Mouse (Mus musculus) limb, embryonic 13.5 days (tissue): ENCODE measurements around the gene Nbea. TPM values are rescaled to one million over a fixed set of nuclear protein-coding genes. Genes with fewer than 3 reads are reported as not detected.

ENCODE experiments used
- ATAC-seq: fragments of 200-750 bp; cut with Nextera tagmentation; 2 replicates; pipeline ENCODE4 v1.8.0; 2017; ENCODE audit warnings: low read depth, moderate number of reproducible peaks, moderate TSS enrichment; ENCODE audit not compliant: low FRiP score
- H3K27ac ChIP-seq: fragments of 300-500 bp; sonication (generic); 2 replicates; pipeline ENCODE4 v1.5.1; 2015; ENCODE audit warnings: inconsistent platforms, mild to moderate bottlenecking, moderate library complexity
- H3K27me3 ChIP-seq: fragments of 300-500 bp; sonication (generic); 2 replicates; pipeline ENCODE4 v1.6.1; 2015; ENCODE audit warnings: mild to moderate bottlenecking, inconsistent platforms
- H3K36me3 ChIP-seq: fragments of 300-500 bp; sonication (generic); 2 replicates; pipeline ENCODE4 v1.6.1; 2015; ENCODE audit warnings: inconsistent platforms, mild to moderate bottlenecking, moderate library complexity
- H3K4me1 ChIP-seq: fragments of 300-500 bp; sonication (generic); 2 replicates; pipeline ENCODE4 v1.6.1; 2015; ENCODE audit warnings: inconsistent platforms
- H3K4me2 ChIP-seq: fragments of 300-500 bp; sonication (generic); replicated peaks from 2 replicates; pipeline ENCODE4 v1.6.1; 2015; ENCODE audit warnings: inconsistent platforms, mild to moderate bottlenecking, moderate library complexity
- H3K4me3 ChIP-seq: fragments of 300-500 bp; sonication (generic); 2 replicates; pipeline ENCODE4 v1.5.1; 2015; ENCODE audit warnings: moderate library complexity, mild to moderate bottlenecking, inconsistent platforms
- H3K9ac ChIP-seq: fragments of 300-500 bp; sonication (generic); 2 replicates; pipeline ENCODE4 v1.6.1; 2015; ENCODE audit warnings: mild to moderate bottlenecking, inconsistent platforms
- H3K9me3 ChIP-seq: fragments of 300-500 bp; sonication (generic); 2 replicates; pipeline ENCODE4 v1.6.1; 2016; ENCODE audit warnings: inconsistent platforms
- WGBS: fragments of 180-500 bp; shearing (Covaris S2); methylation state at CpG from one replicate; pipeline ENCODE4 v1.1.7; 2015; 5-methylcytosine and 5-hydroxymethylcytosine counted together
- polyA plus RNA-seq: library from polyadenylated mRNA; unstranded; fragments of >200 nt; fragmentation: Nextera tagmentation; extraction: Ambion mirVana; gene quantifications from 2 replicates; pipeline ENCODE4 v1.2.1, GENCODE M21; 2015

Nbea gene
- polyA plus RNA-seq, 1 experiment from 2014 or later = 19.4 TPM

DNA sequence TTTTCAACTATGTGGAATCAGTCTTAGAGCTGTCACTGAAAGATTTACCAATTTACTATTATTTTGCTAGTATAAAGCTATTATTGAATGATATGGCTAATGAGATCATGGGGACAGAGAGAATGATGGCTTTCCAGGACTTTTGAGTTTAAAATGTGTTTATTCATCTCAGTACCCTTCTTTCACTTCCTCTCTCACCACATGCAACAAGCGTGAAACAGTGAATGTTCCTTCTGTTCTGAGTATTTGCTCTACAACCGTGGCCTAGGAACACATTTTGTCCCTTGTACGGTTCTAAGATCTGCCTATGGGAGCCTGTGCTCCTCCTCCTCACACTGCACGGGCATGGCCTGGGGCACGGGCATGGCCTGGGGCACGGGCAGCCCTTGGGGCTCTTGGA is 516.5 kb downstream of the Nbea start:
- H3K9me3 ChIP-seq = no peaks in the 10 kb centered on the region
- H3K4me3 ChIP-seq = no peak overlapping the region
- 0 out of 2 replicates have a peak, but pooled peaks cover 19% of the 10 kb centered on the region for H3K4me1 ChIP-seq
- H3K9ac ChIP-seq = no peak overlapping the region
- no peak for ATAC-seq
- H3K4me2 ChIP-seq = no peak overlapping the region
- no peaks in the 10 kb centered on the region for H3K27me3 ChIP-seq
- H3K36me3 ChIP-seq = peaks cover 6% of the 10 kb centered on the region; the same call in 1 of the 2 replicates
- peak overlapping the region; percentile 28; the same call in 1 of the 2 replicates for H3K27ac ChIP-seq
- 75% methylated on average over 6 of the region's 6 CpGs for WGBS

DNA sequence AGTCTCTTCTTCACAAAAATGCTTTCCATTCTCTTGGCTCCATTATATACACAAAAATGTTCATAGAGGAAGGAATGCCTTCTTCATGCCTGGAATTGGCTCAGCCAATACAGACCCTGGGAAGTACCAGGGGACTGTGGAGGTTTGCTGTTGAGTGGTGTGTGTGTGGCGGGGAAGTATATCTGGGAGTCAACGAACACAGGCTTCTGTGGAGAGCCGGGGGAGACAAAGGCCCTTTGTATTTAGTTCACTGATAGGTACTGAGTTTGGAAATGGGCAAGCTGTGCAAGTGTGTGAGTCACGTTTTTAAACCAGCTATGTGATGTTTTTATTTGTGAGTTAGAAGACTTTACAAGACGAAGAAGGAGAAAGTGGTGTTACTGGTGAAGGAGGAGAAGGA is 517.6 kb downstream of the Nbea start:
- 58% methylated on average over 5 of the region's 5 CpGs for WGBS

DNA sequence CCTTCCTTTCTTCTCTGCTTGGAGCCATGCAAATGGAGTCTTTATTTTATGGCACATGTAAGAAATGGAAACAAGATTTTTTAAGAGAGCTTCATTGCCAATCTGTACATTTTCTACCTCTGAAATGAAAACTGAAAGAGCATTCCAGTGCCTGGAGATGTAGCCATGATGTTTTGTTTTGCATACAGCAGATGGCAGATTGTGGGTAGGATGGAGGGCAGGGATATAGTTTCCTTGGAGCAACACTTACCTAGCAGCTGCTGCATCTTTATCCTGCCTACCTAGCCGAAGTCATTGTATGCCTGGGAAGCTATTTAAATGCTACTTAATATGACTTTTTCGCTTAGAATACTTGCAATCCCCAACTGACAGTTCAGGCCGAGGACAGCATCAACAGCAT is 518.8 kb downstream of the Nbea start:
- 83% methylated on average over 3 of the region's 3 CpGs for WGBS

More for the DNA sequence above, 517.6 kb downstream of the Nbea start:
- 0 out of 2 replicates have a peak, but pooled peaks cover 16% of the 10 kb centered on the region for H3K4me1 ChIP-seq
- H3K9me3 ChIP-seq = no peaks in the 10 kb centered on the region
- peaks cover 6% of the 10 kb centered on the region; the same call in 1 of the 2 replicates for H3K36me3 ChIP-seq
- no peak overlapping the region for H3K27ac ChIP-seq
- H3K4me3 ChIP-seq = no peak overlapping the region
- no peak overlapping the region for H3K4me2 ChIP-seq
- ATAC-seq = no peak
- H3K9ac ChIP-seq = no peak overlapping the region
- H3K27me3 ChIP-seq = no peaks in the 10 kb centered on the region

DNA sequence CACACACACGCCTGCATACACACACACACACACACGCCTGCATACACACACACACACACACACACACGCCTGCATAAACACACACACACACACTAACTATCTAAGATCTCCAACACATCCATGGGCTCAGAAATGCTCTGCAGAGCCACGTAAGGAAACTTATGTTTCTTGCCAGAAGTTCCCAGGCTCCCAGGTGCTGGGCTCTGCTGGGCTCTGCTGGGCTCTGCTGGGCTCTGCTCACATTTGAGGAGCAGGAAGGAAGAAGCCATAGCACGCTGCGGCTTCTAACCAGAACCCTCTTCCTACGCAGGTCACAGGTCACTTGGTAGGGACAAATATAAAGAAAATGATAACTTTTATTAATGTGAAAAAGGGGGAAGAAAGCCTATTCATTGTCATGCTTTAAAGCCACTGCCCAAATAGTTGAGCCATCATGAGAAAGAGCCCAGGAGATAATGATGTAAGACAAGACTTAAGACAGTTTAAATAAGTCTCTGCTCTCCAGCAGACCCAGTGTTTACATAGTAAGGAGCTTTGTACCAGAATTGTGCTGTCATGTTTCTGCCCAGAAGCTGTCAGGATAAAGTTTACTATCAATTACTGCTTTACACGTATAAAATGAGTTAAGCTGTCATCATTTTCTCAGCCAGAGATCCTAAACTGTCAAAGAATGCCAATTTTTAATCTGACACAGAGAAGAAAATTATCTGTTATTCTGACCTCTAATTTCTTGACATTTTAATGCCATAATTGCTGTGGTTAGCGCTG is 521.6 kb downstream of the Nbea start:
- no peak overlapping the region for H3K9ac ChIP-seq
- no peak overlapping the region for H3K27ac ChIP-seq
- no peak overlapping the region for H3K4me2 ChIP-seq
- 0 out of 2 replicates have a peak, but pooled peaks cover 17% of the 10 kb centered on the region for H3K4me1 ChIP-seq
- H3K36me3 ChIP-seq = peaks cover 6% of the 10 kb centered on the region
- no peak for ATAC-seq
- WGBS = 68% methylated on average over 8 of the region's 9 CpGs
- H3K27me3 ChIP-seq = no peaks in the 10 kb centered on the region
- no peaks in the 10 kb centered on the region for H3K9me3 ChIP-seq
- no peak overlapping the region for H3K4me3 ChIP-seq

More for the DNA sequence above, 518.8 kb downstream of the Nbea start:
- no peak for ATAC-seq
- Histone ChIP-seq H3K9ac (no peak overlapping the region), H3K36me3 (peaks cover 6% of the 10 kb centered on the region), H3K4me2 (no peak overlapping the region), H3K27me3 (no peaks in the 10 kb centered on the region), H3K4me3 (no peak overlapping the region), H3K9me3 (no peaks in the 10 kb centered on the region), H3K27ac (no peak overlapping the region), H3K4me1 (0 out of 2 replicates have a peak, but pooled peaks cover 19% of the 10 kb centered on the region)

DNA sequence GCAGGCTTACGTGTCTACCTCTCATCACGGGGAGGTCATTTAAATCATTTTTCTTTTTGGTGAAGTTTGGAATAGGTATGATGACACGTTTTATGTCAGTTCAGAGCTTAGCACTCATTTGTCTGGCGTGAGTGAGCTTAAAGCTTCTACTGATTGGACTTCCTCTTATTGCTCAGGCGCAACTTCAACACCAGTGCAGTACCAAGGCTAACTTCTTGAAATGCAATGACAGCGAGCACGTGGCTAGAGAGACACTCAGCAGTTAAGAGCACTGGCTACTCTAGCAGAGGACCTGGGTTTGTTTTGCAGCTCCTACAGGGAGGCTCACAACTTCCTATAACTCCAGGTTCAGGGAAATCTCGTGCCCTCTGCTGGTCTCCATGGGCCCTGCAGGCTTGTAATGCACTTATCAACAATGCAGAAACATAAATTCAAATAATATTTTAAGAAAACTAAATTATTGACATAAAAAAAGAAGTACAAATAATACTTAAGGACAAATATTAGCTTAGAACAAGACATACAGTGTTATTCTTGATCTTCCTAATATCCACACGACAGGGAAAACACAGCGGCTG is 523.2 kb downstream of the Nbea start:
- Histone ChIP-seq H3K9ac (no peak overlapping the region), H3K4me2 (no peak overlapping the region), H3K4me1 (0 out of 2 replicates have a peak, but pooled peaks cover 8% of the 10 kb centered on the region), H3K36me3 (peaks cover 8% of the 10 kb centered on the region), H3K27ac (no peak overlapping the region), H3K4me3 (no peak overlapping the region), H3K27me3 (no peaks in the 10 kb centered on the region), H3K9me3 (no peaks in the 10 kb centered on the region)
- no peak for ATAC-seq
- WGBS = 77% methylated on average over 10 of the region's 10 CpGs

DNA sequence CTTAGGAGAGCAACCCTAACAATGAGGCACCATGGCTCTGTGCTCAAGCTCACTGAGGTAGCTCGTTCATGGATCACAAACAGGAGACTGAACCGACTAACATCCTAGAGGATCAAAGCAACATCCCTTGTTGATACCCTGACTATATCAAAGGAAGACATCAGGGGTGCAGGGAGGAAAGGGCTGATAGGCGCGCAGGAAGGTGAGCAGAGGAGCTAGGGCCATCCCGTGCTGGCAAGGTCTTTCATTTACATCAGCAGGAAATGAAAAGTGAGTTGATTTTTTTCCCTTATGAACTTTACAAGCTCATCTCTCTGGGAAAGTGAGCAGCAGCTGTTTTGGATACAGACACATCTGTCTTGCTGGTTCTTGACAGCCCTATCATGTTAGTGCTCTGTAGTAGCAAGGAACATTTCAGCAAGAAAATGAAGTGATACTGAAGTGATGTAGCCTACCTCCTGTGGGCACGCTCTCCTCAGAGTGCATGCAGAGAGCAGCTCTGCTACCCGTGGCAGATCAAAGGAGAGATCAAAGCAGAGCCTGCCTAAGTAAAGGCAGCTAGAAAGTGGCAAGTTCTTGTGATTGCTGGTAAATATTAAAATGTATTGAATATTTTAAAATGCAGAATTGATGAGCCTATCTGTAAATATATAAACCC is 523.8 kb downstream of the Nbea start:
- Histone ChIP-seq H3K4me1 (0 out of 2 replicates have a peak, but pooled peaks cover 8% of the 10 kb centered on the region), H3K27me3 (no peaks in the 10 kb centered on the region), H3K9ac (no peak overlapping the region), H3K9me3 (no peaks in the 10 kb centered on the region), H3K4me3 (no peak overlapping the region), H3K4me2 (no peak overlapping the region), H3K36me3 (peaks cover 7% of the 10 kb centered on the region), H3K27ac (no peak overlapping the region)
- ATAC-seq = no peak
- WGBS = 23% methylated on average over 7 of the region's 7 CpGs

DNA sequence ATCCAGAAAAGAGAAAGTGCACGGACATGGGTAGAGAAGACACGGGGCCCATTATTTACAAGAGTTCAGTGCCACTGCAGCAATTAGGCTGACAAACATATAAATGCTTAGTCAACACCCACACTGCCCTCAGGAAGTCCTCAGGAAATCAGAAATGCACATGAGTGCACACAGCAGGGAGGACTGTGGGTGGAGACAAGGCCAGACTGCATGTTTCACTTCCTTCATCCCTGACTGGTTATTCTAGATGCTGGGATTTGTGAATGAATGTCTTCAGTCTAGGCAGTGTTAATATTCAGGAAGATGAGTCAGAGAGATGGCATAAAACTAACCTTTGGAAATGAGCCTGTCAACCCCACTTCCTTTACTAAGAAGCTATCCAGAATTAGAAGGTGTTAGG is 531.2 kb downstream of the Nbea start:
- Histone ChIP-seq H3K9me3 (no peaks in the 10 kb centered on the region), H3K9ac (no peak overlapping the region), H3K36me3 (0 out of 2 replicates have a peak, but pooled peaks cover 5% of the 10 kb centered on the region), H3K27me3 (peaks cover 2% of the 10 kb centered on the region; the same call in 1 of the 2 replicates), H3K4me2 (no peak overlapping the region), H3K4me3 (no peak overlapping the region), H3K4me1 (peaks cover 25% of the 10 kb centered on the region), H3K27ac (no peak overlapping the region; the same call in 1 of the 2 replicates)
- 60% methylated on average over 2 of the region's 2 CpGs for WGBS
- ATAC-seq = no peak

DNA sequence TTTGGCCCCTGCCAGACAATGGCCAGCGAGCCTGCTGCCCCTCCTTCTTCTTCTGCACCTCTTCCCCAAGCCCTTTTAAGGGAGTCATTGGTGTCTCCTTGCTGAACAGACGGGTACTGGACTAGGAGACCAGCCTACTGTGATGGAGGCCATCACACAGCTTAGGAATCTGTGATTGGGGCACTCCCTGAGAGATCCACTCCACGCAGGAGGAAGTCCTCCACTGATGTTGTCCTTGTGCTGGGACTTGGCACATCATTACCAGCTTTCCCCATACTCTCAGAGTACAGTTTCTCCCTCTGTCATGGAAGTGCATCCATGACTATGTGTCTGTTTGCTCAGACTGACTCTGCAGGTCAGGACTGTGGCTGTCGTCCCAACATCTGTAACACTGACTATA is 531.6 kb downstream of the Nbea start:
- Histone ChIP-seq H3K27ac (no peak overlapping the region; the same call in 1 of the 2 replicates), H3K4me2 (no peak overlapping the region), H3K36me3 (0 out of 2 replicates have a peak, but pooled peaks cover 7% of the 10 kb centered on the region), H3K4me1 (peaks cover 30% of the 10 kb centered on the region), H3K9ac (no peak overlapping the region), H3K9me3 (no peaks in the 10 kb centered on the region), H3K27me3 (peaks cover 4% of the 10 kb centered on the region; the same call in 1 of the 2 replicates), H3K4me3 (no peak overlapping the region)
- 73% methylated on average over 4 of the region's 4 CpGs for WGBS
- ATAC-seq = no peak

DNA sequence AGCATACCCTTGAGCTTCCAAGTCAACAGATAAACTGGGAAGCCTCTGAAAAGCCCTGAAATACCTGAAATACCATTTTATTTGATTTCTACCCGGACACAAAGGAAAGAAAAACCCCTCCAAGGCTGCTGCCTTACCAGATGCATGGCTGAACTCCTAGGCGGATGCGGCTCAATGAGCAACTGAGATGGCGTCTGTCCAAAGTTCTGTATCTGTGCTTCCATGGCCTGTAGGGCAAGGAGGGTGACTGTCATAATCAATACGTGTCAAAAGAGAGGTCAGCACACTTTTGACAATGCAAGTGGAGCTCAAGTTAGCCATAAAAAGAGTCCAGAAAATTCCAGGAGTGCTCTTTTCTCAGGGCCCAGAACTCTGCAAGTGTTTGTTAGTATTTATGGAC is 534.0 kb downstream of the Nbea start:
- no peak for ATAC-seq
- 65% methylated on average over 5 of the region's 5 CpGs for WGBS

DNA sequence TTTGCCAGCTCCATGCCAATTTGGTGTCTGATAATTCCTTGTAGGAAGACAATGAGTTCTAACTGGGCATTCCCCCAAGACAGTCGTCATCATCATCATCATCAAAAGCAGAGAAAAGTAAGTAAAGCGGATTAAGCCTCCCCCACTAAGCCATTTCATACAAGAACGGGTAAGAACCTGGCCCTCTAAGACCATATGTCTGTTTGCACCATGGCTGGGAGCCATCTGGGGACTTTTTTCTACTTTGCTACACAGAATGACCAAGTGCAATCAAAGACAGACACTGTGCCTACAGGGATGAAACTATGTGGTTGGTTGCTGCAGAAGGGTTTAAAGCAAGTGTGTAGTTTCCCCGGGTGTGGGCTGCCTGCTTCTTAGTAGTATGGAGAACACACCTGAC is 535.2 kb downstream of the Nbea start:
- WGBS = 61% methylated on average over 4 of the region's 4 CpGs
- H3K9ac ChIP-seq = no peak overlapping the region
- peaks cover 16% of the 10 kb centered on the region for H3K36me3 ChIP-seq
- H3K4me1 ChIP-seq = peaks cover 50% of the 10 kb centered on the region
- no peak overlapping the region for H3K4me2 ChIP-seq
- peaks cover 4% of the 10 kb centered on the region; the same call in 1 of the 2 replicates for H3K27me3 ChIP-seq
- no peak overlapping the region for H3K4me3 ChIP-seq
- no peak overlapping the region for H3K27ac ChIP-seq
- no peak for ATAC-seq
- no peaks in the 10 kb centered on the region for H3K9me3 ChIP-seq

More for the DNA sequence above, 534.0 kb downstream of the Nbea start:
- Histone ChIP-seq H3K9me3 (no peaks in the 10 kb centered on the region), H3K36me3 (peaks cover 7% of the 10 kb centered on the region; the same call in 1 of the 2 replicates), H3K27me3 (peaks cover 4% of the 10 kb centered on the region; the same call in 1 of the 2 replicates), H3K4me3 (no peak overlapping the region), H3K27ac (no peak overlapping the region), H3K9ac (peak overlapping the region; percentile 6; the same call in 1 of the 2 replicates), H3K4me1 (peaks cover 46% of the 10 kb centered on the region), H3K4me2 (no peak overlapping the region)

DNA sequence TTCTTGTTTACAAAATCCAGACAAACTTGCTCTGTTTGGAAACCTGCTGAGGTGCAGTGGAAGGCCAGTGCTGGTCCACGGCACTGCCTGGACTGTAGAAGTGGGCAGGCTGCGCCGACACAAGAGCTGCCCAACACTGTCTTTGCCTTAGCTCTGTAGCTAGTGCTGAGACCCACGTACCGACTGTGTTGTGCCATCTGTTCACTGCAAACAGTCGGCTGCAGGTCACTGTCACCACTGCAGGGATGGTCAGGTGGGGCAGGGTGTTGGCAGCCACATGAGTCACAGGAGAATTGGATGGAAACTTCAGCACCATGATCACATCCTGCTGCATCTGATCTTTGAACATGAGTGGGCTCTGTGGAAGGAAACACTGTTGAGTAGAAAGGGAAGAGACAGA is 536.3 kb downstream of the Nbea start:
- no peak for ATAC-seq
- Histone ChIP-seq H3K9me3 (no peaks in the 10 kb centered on the region), H3K27me3 (peaks cover 4% of the 10 kb centered on the region; the same call in 1 of the 2 replicates), H3K4me1 (peaks cover 50% of the 10 kb centered on the region), H3K27ac (no peak overlapping the region), H3K36me3 (peaks cover 22% of the 10 kb centered on the region), H3K4me3 (no peak overlapping the region), H3K9ac (no peak overlapping the region), H3K4me2 (no peak overlapping the region)
- WGBS = 73% methylated on average over 6 of the region's 6 CpGs

DNA sequence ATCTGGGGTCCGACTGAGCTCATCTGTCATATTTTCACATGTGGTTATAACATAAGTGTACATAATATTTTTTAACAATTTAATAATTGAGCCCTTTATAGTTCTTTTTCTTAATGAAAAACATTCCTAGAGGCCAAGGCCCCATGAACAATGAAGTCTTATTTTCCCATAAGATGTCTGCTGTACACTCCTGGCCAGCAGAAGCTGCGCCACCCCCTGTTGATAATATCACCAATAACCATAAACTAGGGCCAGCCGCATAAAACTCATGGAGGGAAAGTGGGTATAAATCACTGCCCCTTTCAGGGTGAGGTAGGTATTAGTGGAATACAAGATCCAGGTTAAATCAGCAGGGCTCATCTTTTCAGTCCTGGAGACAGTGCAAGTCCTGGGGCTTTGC is 537.1 kb downstream of the Nbea start:
- no peak overlapping the region for H3K9ac ChIP-seq
- H3K27ac ChIP-seq = peak overlapping the region; percentile 48; the same call in 1 of the 2 replicates
- H3K4me2 ChIP-seq = no peak overlapping the region
- H3K4me3 ChIP-seq = no peak overlapping the region
- 31% methylated on average over 3 of the region's 3 CpGs for WGBS
- peaks cover 30% of the 10 kb centered on the region for H3K36me3 ChIP-seq
- H3K4me1 ChIP-seq = peaks cover 50% of the 10 kb centered on the region
- peaks cover 4% of the 10 kb centered on the region; the same call in 1 of the 2 replicates for H3K27me3 ChIP-seq
- no peaks in the 10 kb centered on the region for H3K9me3 ChIP-seq
- peak; percentile 37; the same call in 1 of the 2 replicates for ATAC-seq
